Mouse (Mus musculus) kidney, adult 2 months (tissue): Measurements from ENCODE around the gene Kcnh1. TPM values are rescaled to one million over a fixed set of nuclear protein-coding genes. Genes with fewer than 3 reads are reported as not detected.
A peak's percentile ranks its signal among the peaks of the same experiment; 100 is the strongest.

Experiments
- DNase-seq: peaks from one replicate; pipeline ENCODE4 v3.0.0; 2021
- H3K27ac ChIP-seq: fragments of 200-500 bp; 2 replicates; pipeline ENCODE4 v1.5.1; 2012; ENCODE audit warnings: low read depth, low read length, control low read depth, inconsistent platforms; ENCODE audit not compliant: insufficient read depth
- H3K27me3 ChIP-seq: fragments of 200-500 bp; replicated peaks from 2 replicates; pipeline ENCODE4 v1.6.1; 2012; ENCODE audit warnings: mild to moderate bottlenecking, moderate library complexity, low read length, inconsistent platforms; ENCODE audit not compliant: control insufficient read depth, insufficient read depth
- H3K36me3 ChIP-seq: fragments of 200-500 bp; 2 replicates; pipeline ENCODE4 v1.6.1; 2012; ENCODE audit warnings: mild to moderate bottlenecking, moderate library complexity, low read length, inconsistent platforms; ENCODE audit not compliant: control insufficient read depth, insufficient read depth
- H3K4me1 ChIP-seq: fragments of 200-500 bp; 2 replicates; pipeline ENCODE4 v1.6.1; 2011; ENCODE audit warnings: low read length; ENCODE audit not compliant: control insufficient read depth, insufficient read depth
- H3K4me3 ChIP-seq: fragments of 200-500 bp; 2 replicates; pipeline ENCODE4 v1.5.1; 2011; ENCODE audit warnings: mild to moderate bottlenecking, low read depth, low read length, control low read depth; ENCODE audit not compliant: insufficient read depth
- CTCF ChIP-seq: fragments of 200-500 bp; conservative IDR thresholded peaks from 2 replicates; pipeline ENCODE4 v1.5.1; 2011; ENCODE audit warnings: low read depth, mild to moderate bottlenecking, control low read depth, low read length, moderate library complexity, mixed read lengths; ENCODE audit not compliant: insufficient read depth, insufficient read length
- POLR2A ChIP-seq: fragments of 200-500 bp; IDR thresholded peaks from one replicate; pipeline ENCODE4 v1.6.1; 2011; ENCODE audit warnings: low read depth, low read length, control low read depth
- WGBS: fragments of 180-500 bp; shearing (Covaris S2); methylation state at CpG from one replicate; pipeline ENCODE4 v1.1.7; 2018; 5-methylcytosine and 5-hydroxymethylcytosine counted together
- polyA plus RNA-seq: library from polyadenylated mRNA; depleted of rRNA; stranded (reverse); fragments of >200 nt; gene quantifications from 2 replicates; pipeline ENCODE4 v1.2.3, GENCODE M21; 2012

The Kcnh1 gene
- polyA plus RNA-seq, 1 experiment: 0.52 TPM

GRCm38 (mm10) chr1:192305155-192305554 is 114.6 kb downstream of the Kcnh1 start:
- 64% methylated on average over 1 of the region's 1 CpGs for WGBS
- Histone ChIP-seq H3K36me3 (no peaks in the 10 kb centered on the region), H3K27me3 (no peaks in the 10 kb centered on the region), H3K27ac (no peak overlapping the region), H3K4me3 (no peak overlapping the region), H3K4me1 (no peaks in the 10 kb centered on the region)
- DNase-seq: peak; percentile 81
- TF ChIP-seq CTCF: no peak
- TF ChIP-seq POLR2A: no peak

DNA sequence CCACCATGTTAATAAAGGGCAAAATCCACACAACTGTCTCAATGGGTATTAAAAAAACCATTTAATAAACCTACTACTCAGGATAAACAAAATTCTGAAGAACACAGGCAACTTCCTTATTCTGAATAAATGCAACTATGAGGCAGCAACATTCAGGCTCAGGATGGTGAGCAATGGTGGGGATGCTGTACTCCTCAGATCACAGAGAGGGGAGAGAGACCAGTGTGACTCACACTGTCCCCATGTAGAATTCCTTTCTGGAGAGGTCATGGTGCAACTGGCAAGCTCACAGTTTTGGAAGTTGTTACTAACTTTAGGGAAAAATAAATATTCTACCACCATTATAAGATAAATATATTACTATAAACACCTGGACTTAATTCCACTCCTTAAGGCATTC is 116.5 kb downstream of the Kcnh1 start:
- no peak overlapping the region for H3K4me3 ChIP-seq
- no peaks in the 10 kb centered on the region for H3K36me3 ChIP-seq
- TF ChIP-seq CTCF (no peak), POLR2A (no peak)
- H3K4me1 ChIP-seq: no peaks in the 10 kb centered on the region
- DNase-seq: no peak
- H3K27ac ChIP-seq: no peak overlapping the region
- no peaks in the 10 kb centered on the region for H3K27me3 ChIP-seq

- TF ChIP-seq POLR2A (no peak), CTCF (no peak)
- Histone ChIP-seq H3K36me3 (no peaks in the 10 kb centered on the region), H3K27ac (no peak overlapping the region), H3K27me3 (no peaks in the 10 kb centered on the region), H3K4me3 (no peak overlapping the region), H3K4me1 (no peaks in the 10 kb centered on the region)
- no peak for DNase-seq
Observed at GRCm38 (mm10) chr1:192311298-192311697, 120.7 kb downstream of the Kcnh1 start.

DNA sequence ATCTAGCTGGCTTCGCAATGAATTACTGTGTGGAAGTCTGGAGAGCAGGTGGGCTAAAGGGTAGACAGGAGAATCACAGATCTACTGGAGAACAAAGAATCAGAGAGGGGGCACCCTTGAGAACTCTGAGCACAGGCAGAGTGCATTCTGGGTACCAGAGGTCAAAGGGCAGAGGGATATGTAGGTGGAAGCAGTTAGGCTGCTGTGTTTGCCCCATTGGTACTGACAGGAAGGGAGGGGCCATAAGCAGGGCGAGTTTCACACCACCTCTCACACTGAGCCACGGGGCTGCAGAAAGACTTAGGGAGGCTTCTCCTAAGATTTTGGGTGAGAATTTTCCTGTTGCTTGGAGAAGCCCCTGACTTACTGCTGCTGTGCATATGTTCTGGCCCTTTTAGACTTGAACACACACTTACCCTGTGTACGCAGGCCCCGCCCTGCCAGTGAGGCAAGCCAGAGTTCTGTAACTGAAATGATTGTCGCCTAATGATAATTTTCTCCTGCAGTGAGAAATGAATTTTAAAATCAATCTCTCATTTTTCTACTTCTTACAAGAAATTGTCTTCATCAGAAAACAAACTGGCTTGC is 121.4 kb downstream of the Kcnh1 start:
- Histone ChIP-seq H3K4me1 (no peaks in the 10 kb centered on the region), H3K27ac (no peak overlapping the region), H3K36me3 (no peaks in the 10 kb centered on the region), H3K27me3 (no peaks in the 10 kb centered on the region), H3K4me3 (no peak overlapping the region)
- 87% methylated on average over 6 of the region's 6 CpGs for WGBS
- no peak for TF ChIP-seq POLR2A
- no peak for TF ChIP-seq CTCF
- DNase-seq: no peak

GRCm38 (mm10) chr1:192312446-192312845 is 121.9 kb downstream of the Kcnh1 start:
- no peak overlapping the region for H3K4me3 ChIP-seq
- DNase-seq: no peak
- TF ChIP-seq CTCF: no peak
- WGBS: 67% methylated on average over 4 of the region's 4 CpGs
- H3K36me3 ChIP-seq: no peaks in the 10 kb centered on the region
- no peaks in the 10 kb centered on the region for H3K4me1 ChIP-seq
- H3K27ac ChIP-seq: no peak overlapping the region
- no peaks in the 10 kb centered on the region for H3K27me3 ChIP-seq

- H3K27ac ChIP-seq: no peak overlapping the region
- no peaks in the 10 kb centered on the region for H3K4me1 ChIP-seq
- H3K4me3 ChIP-seq: no peak overlapping the region
- 85% methylated on average over 4 of the region's 4 CpGs for WGBS
- no peak for DNase-seq
- H3K36me3 ChIP-seq: no peaks in the 10 kb centered on the region
- H3K27me3 ChIP-seq: no peaks in the 10 kb centered on the region
- TF ChIP-seq POLR2A (no peak), CTCF (no peak)
Observed at GRCm38 (mm10) chr1:192312998-192313397, 122.4 kb downstream of the Kcnh1 start.

GRCm38 (mm10) chr1:192313571-192313972 is 123.0 kb downstream of the Kcnh1 start:
- Histone ChIP-seq H3K4me3 (no peak overlapping the region), H3K4me1 (no peaks in the 10 kb centered on the region), H3K27ac (no peak overlapping the region), H3K36me3 (no peaks in the 10 kb centered on the region), H3K27me3 (no peaks in the 10 kb centered on the region)
- TF ChIP-seq POLR2A: no peak
- no peak for TF ChIP-seq CTCF
- no peak for DNase-seq
- 75% methylated on average over 7 of the region's 7 CpGs for WGBS

DNA sequence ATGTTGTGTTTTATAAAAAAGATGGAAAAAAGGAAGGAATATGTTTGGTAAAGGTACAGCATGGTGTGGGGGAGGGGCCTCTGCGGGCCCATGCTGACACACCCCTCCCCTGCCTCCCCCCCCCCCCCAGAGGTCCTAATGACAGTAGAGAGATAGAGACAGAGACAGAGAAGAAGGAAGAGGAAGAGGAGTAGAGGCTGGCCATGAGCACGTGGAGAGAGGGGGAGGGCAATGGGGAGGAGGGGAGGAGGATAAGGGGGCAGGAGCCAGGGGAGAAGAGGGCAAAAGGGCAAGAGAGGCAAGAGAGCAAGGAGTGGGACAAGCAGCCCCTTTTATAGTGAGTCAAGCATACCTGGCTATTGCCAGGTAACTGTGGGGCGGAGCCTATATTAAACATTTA is 123.5 kb downstream of the Kcnh1 start:
- Histone ChIP-seq H3K27me3 (no peaks in the 10 kb centered on the region), H3K4me3 (no peak overlapping the region), H3K27ac (no peak overlapping the region), H3K36me3 (no peaks in the 10 kb centered on the region), H3K4me1 (no peaks in the 10 kb centered on the region)
- WGBS: 57% methylated on average over 3 of the region's 3 CpGs
- no peak for DNase-seq
- TF ChIP-seq CTCF: no peak
- TF ChIP-seq POLR2A: no peak
